Mouse (Mus musculus) CH12.LX (cell line): Measurements from ENCODE around the gene Fam169b. TPM values are rescaled to one million over a fixed set of nuclear protein-coding genes. Genes with fewer than 3 reads are reported as not detected.

Experiments
- DNase-seq: peaks from one replicate; pipeline ENCODE4 v3.0.0-alpha.2; 2013; ENCODE audit errors: extremely low read depth
- H3K27ac ChIP-seq: 2 replicates; pipeline ENCODE4 v1.5.1; 2012; ENCODE audit warnings: low read depth, mild to moderate bottlenecking, control low read depth, moderate library complexity; ENCODE audit not compliant: insufficient read depth
- H3K27me3 ChIP-seq: replicated peaks from 2 replicates; pipeline ENCODE3; 2012; ENCODE audit warnings: inconsistent platforms
- H3K36me3 ChIP-seq, 2 experiments: replicated peaks in 1 of 2; 2 replicates each; pipeline versions ENCODE3 to v1.6.1; 2012; ENCODE audit warnings: inconsistent platforms in 1 of 2, low read length in 1 of 2, mild to moderate bottlenecking in 1 of 2, mixed read lengths in 1 of 2, moderate library complexity in 1 of 2; ENCODE audit not compliant: control insufficient read depth in 1 of 2, insufficient read depth in 1 of 2
- H3K4me1 ChIP-seq, 2 experiments: 2 replicates each; pipeline ENCODE4 v1.6.1; 2012; ENCODE audit warnings: inconsistent platforms in 1 of 2, moderate library complexity in 1 of 2; ENCODE audit not compliant: insufficient read depth in 2 of 2, control insufficient read depth in 1 of 2
- H3K4me2 ChIP-seq: 2 replicates; pipeline ENCODE4 v1.6.1; 2012; ENCODE audit warnings: low read depth, mild to moderate bottlenecking, control low read depth; ENCODE audit not compliant: poor library complexity, insufficient read depth, severe bottlenecking
- H3K4me3 ChIP-seq, 3 experiments: fragments of 150-350 bp in 1 of 3; sonication (generic) in 1 of 3; replicated peaks in 1 of 3; 2 replicates each; pipeline versions ENCODE3 to v1.5.1; 2011 to 2012; ENCODE audit warnings: low read depth in 2 of 3, low read length in 2 of 3, mild to moderate bottlenecking in 2 of 3, moderate library complexity in 2 of 3, control low read depth in 1 of 3, improper control_type of control experiment in 1 of 3, inconsistent platforms in 1 of 3, mixed read lengths in 1 of 3; ENCODE audit not compliant: poor library complexity in 1 of 3
- H3K79me2 ChIP-seq: replicated peaks from 2 replicates; pipeline ENCODE4 v1.6.1; 2012; ENCODE audit warnings: mild to moderate bottlenecking, moderate library complexity; ENCODE audit not compliant: control insufficient read depth, poor library complexity, insufficient read depth, severe bottlenecking; ENCODE audit errors: extremely low read depth
- H3K9ac ChIP-seq: 2 replicates; pipeline ENCODE4 v1.6.1; 2012; ENCODE audit warnings: low read depth, mild to moderate bottlenecking, control low read depth, moderate library complexity; ENCODE audit not compliant: insufficient read depth
- H3K9me3 ChIP-seq: replicated peaks from 2 replicates; pipeline ENCODE3; 2012; ENCODE audit warnings: low read length, inconsistent platforms, mixed read lengths
- E2F4 ChIP-seq: IDR thresholded peaks from 2 replicates; pipeline ENCODE4 v1.6.1; 2011; ENCODE audit warnings: low read depth, low read length, improper control_type of control experiment; ENCODE audit not compliant: insufficient replicate concordance
- ELF1 ChIP-seq: IDR thresholded peaks from 2 replicates; pipeline ENCODE4 v1.6.1; 2014; ENCODE audit warnings: low read depth, mild to moderate bottlenecking, inconsistent platforms, low read length, improper control_type of control experiment
- EP300 ChIP-seq: IDR thresholded peaks from 2 replicates; pipeline ENCODE4 v1.6.1; 2011; ENCODE audit warnings: low read length, improper control_type of control experiment
- ETS1 ChIP-seq: conservative IDR thresholded peaks from 2 replicates; pipeline ENCODE4 v1.6.1; 2012; ENCODE audit warnings: low read depth, mild to moderate bottlenecking, inconsistent platforms, low read length, improper control_type of control experiment, moderate library complexity
- HCFC1 ChIP-seq: IDR thresholded peaks from 2 replicates; pipeline ENCODE4 v1.6.1; 2012; ENCODE audit warnings: low read depth, mild to moderate bottlenecking, inconsistent platforms, low read length, improper control_type of control experiment
- JUN ChIP-seq: IDR thresholded peaks from 2 replicates; pipeline ENCODE4 v1.6.1; 2011; ENCODE audit warnings: low read depth, mild to moderate bottlenecking, low read length, improper control_type of control experiment, moderate library complexity; ENCODE audit not compliant: insufficient read depth
- MAFK ChIP-seq: IDR thresholded peaks from 2 replicates; pipeline ENCODE4 v1.6.1; 2011; ENCODE audit warnings: low read length, improper control_type of control experiment; ENCODE audit not compliant: insufficient replicate concordance
- MEF2A ChIP-seq: IDR thresholded peaks from 2 replicates; pipeline ENCODE4 v1.6.1; 2014; ENCODE audit warnings: low read depth, mild to moderate bottlenecking, inconsistent platforms, low read length, improper control_type of control experiment, borderline replicate concordance
- MXI1 ChIP-seq: IDR thresholded peaks from 2 replicates; pipeline ENCODE4 v1.6.1; 2011; ENCODE audit warnings: mild to moderate bottlenecking, low read depth, low read length, improper control_type of control experiment
- NRF1 ChIP-seq: IDR thresholded peaks from 2 replicates; pipeline ENCODE4 v1.6.1; 2014; ENCODE audit warnings: low read depth, mild to moderate bottlenecking, inconsistent platforms, low read length, improper control_type of control experiment, moderate library complexity
- PAX5 ChIP-seq: IDR thresholded peaks from 2 replicates; pipeline ENCODE4 v1.6.1; 2012; ENCODE audit warnings: low read length, inconsistent platforms, mixed read lengths
- RAD21 ChIP-seq: IDR thresholded peaks from 2 replicates; pipeline ENCODE4 v1.6.1; 2011; ENCODE audit warnings: low read depth, mild to moderate bottlenecking, low read length, improper control_type of control experiment, moderate library complexity
- SMC3 ChIP-seq: IDR thresholded peaks from 2 replicates; pipeline ENCODE4 v1.6.1; 2011; ENCODE audit warnings: low read depth, low read length, improper control_type of control experiment
- UBTF ChIP-seq: IDR thresholded peaks from 2 replicates; pipeline ENCODE4 v1.6.1; 2012; ENCODE audit warnings: low read depth, mild to moderate bottlenecking, inconsistent platforms, low read length, improper control_type of control experiment, moderate library complexity
- USF1 ChIP-seq: IDR thresholded peaks from 2 replicates; pipeline ENCODE4 v1.6.1; 2014; ENCODE audit warnings: low read depth, mild to moderate bottlenecking, inconsistent platforms, low read length, improper control_type of control experiment
- ZC3H11A ChIP-seq: IDR thresholded peaks from 2 replicates; pipeline ENCODE4 v1.6.1; 2012; ENCODE audit warnings: low read depth, mild to moderate bottlenecking, inconsistent platforms, low read length, improper control_type of control experiment
- ZMIZ1 ChIP-seq: IDR thresholded peaks from 2 replicates; pipeline ENCODE4 v1.6.1; 2012; ENCODE audit warnings: low read depth, mild to moderate bottlenecking, inconsistent platforms, low read length, improper control_type of control experiment
- dilution Hi-C: fragments of 300-500 bp; cut with MboI; formaldehyde crosslinking; loops from 2 replicates; pipeline ENCODE4 v1.14.3; 2020; ENCODE audit warnings: low sequenced_read_pairs; ENCODE audit not compliant: extremely low pct_unique_long_range_greater_than_20kb, extremely low pct_ligation_motif_present
- in situ Hi-C: fragments of 300-500 bp; cut with MboI; formaldehyde crosslinking; loops from 3 replicates; pipeline ENCODE4 v1.14.3; 2019; ENCODE audit warnings: low sequenced_read_pairs, low pct_ligation_motif_present, low pct_unique_long_range_greater_than_20kb, mixed read lengths
- polyA plus RNA-seq: library from polyadenylated mRNA; unstranded; fragments of >175 nt; gene quantifications from 2 replicates; pipeline ENCODE4 v1.2.1, GENCODE M21; 2012; ENCODE audit warnings: low read depth; ENCODE audit not compliant: insufficient read length
- total RNA-seq, 2 experiments: library from RNA; depleted of rRNA; stranded (reverse); fragments of 300-350 nt in 1 of 2; fragments of >200 nt in 1 of 2; gene quantifications; 2 replicates each; pipeline ENCODE4 v1.2.3; 2012 to 2014

The Fam169b gene
- total and polyA plus RNA-seq, 3 experiments: 15.9 to 17.0 (median 16.2) TPM

DNA sequence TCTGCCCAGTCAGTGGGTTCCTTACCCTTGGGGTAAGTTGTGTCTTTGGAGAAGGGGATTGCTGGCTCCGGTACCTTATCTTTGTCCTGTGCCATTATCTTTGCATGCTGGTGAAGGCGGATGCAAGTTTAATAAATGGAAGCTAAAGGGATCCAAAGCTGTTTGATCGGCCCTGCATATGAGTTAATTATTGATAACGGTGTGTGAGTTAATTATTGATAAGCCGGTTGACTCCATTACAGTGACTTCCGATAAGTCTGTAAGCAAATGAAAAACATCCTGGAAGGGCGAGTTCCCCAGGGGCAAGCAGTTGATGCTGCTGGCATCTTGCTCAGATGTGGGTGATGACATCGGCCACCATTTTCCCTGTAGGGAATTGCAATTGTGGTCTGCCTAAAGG is 33.1 kb downstream of the Fam169b start:
- peaks cover 4 to 38% of the 10 kb centered on the region in 2 experiments; a peak in 3 of 4 replicates for H3K4me1 ChIP-seq
- no peaks in the 10 kb centered on the region for H3K27me3 ChIP-seq
- no peak overlapping the region for H3K4me2 ChIP-seq
- dilution Hi-C loops (no loop called here), in situ Hi-C loops (loop anchor here (10.0 to 25.0 kb wide), 2 partner anchors 172 to 494 kb away; no protein-coding TSS in a partner anchor)
- no peak overlapping the region for H3K4me3 ChIP-seq
- no peak overlapping the region for H3K27ac ChIP-seq
- H3K36me3 ChIP-seq: peaks cover 43 to 85% of the 10 kb centered on the region in 2 experiments
- H3K9me3 ChIP-seq: no peaks in the 10 kb centered on the region
- peaks cover 8% of the 10 kb centered on the region for H3K79me2 ChIP-seq
- TF ChIP-seq USF1 (no peak), SMC3 (no peak), RAD21 (no peak), ETS1 (no peak), PAX5 (no peak), ZC3H11A (no peak), UBTF (no peak), JUN (no peak), NRF1 (no peak)
- DNase-seq: no peak
- H3K9ac ChIP-seq: no peak overlapping the region

DNA sequence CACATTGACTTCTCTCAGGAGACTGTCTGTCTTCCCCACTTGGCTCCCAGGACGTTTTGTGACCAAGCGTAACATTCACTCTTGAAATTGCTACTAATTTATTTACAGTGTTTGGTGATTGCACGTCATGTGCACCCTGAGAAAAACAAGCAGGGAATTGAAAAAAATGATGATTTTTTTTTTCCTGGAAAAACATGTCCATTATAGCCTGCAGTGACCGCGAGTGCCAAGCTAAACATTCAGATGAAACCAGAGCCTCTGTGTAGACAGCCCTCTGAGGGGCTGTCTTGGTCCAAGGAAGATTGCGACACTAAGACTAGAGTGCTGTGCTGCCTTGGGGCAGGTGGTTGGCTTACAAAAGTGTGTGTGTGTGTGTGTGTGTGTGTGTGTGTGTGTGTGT is 37.8 kb downstream of the Fam169b start:
- Histone ChIP-seq H3K79me2 (no peaks in the 10 kb centered on the region; the same call in 1 of the 2 replicates), H3K4me2 (no peak overlapping the region), H3K27ac (no peak overlapping the region), H3K9me3 (no peaks in the 10 kb centered on the region), H3K36me3 (peaks cover 40 to 87% of the 10 kb centered on the region in 2 experiments), H3K9ac (no peak overlapping the region)
- dilution Hi-C loops: no loop called here
- DNase-seq: no peak
- TF ChIP-seq MXI1 (no peak), EP300 (no peak), ZMIZ1 (no peak), MAFK (no peak), NRF1 (no peak), MEF2A (no peak), E2F4 (no peak), RAD21 (no peak), SMC3 (no peak), HCFC1 (no peak), ELF1 (no peak)
- TF ChIP-seq, all 38 proteins: peak for 0
- Histone ChIP-seq H3K4me3 (no peak overlapping the region), H3K4me1 (peaks cover 0 to 53% of the 10 kb centered on the region in 2 experiments; a peak in 2 of 4 replicates), H3K27me3 (no peaks in the 10 kb centered on the region)
- in situ Hi-C loops: loop anchor here (25.0 kb wide), 1 partner anchor 499 kb away; no protein-coding TSS in a partner anchor
